Mouse (Mus musculus): ENCODE data around the gene Gm20498. TPM values are rescaled to one million over a fixed set of nuclear protein-coding genes. Genes with fewer than 3 reads are reported as not detected.

Gene Gm20498
- polyA plus RNA-seq (2012; rRNA removed): 8.2 and 19.4 TPM in 2 replicates

GRCm38 (mm10) chr12:81532316-81533028, at the start of gene Gm20498, which contains the start of gene Synj2bp:
Gm20498 (minus strand) TSS chr12:81532905.
Synj2bp (minus strand) TSS chr12:81532911.

GRCm38 (mm10) chr12:81568374-81568773, 35.7 kb upstream of the Gm20498 start, which contains the start of gene Adam21:
Adam21 (minus strand) TSS chr12:81568474.

GRCm38 (mm10) chr12:81484727-81485191, 47.9 kb downstream of the Gm20498 start, which contains the start of gene Cox16:
Cox16 (minus strand) TSS chr12:81485127.

GRCm38 (mm10) chr12:81421846-81422245, 110.9 kb downstream of the Gm20498 start, which contains the start of gene Adam4:
Adam4 (minus strand) TSS chr12:81421946.

GRCm38 (mm10) chr12:81379364-81379763, 153.3 kb downstream of the Gm20498 start, which contains the start of gene Gm4787:
Gm4787 (minus strand) TSS chr12:81379464.

GRCm38 (mm10) chr12:81332875-81333421, 199.8 kb downstream of the Gm20498 start, which contains the start of gene Slc8a3:
Slc8a3 (minus strand) TSS chr12:81333180.

Other genes with a start within 250 kb of the Gm20498 start
- 0.84 and 1.4 TPM in 2 replicates for gene Slc8a3, start 199.7 kb downstream of the Gm20498 start, polyA plus RNA-seq (2012; rRNA removed)
- gene Gm4787, start 153.4 kb downstream of the Gm20498 start, polyA plus RNA-seq (2012; rRNA removed): 0.13 and 0.24 TPM in 2 replicates
- gene Adam4, start 111.0 kb downstream of the Gm20498 start, polyA plus RNA-seq (2012; rRNA removed): 0.25 and 0.26 TPM in 2 replicates
- gene Cox16, start 47.8 kb downstream of the Gm20498 start, polyA plus RNA-seq (2012; rRNA removed): 73.2 and 107 TPM in 2 replicates
- gene Synj2bp, start within 50 bp of the Gm20498 start, polyA plus RNA-seq (2012; rRNA removed): 13.6 and 17.2 TPM in 2 replicates
- gene Adam21, start 35.6 kb upstream of the Gm20498 start, polyA plus RNA-seq (2012; rRNA removed): 0.03 TPM in 1 of 2 replicates, not detected in the other
- gene Med6, start 62.1 kb upstream of the Gm20498 start, polyA plus RNA-seq (2012; rRNA removed): 2.5 and 2.8 TPM in 2 replicates
- 0.84 and 1.1 TPM in 2 replicates for gene Ttc9, start 98.3 kb upstream of the Gm20498 start, polyA plus RNA-seq (2012; rRNA removed)
- 5.9 and 6.0 TPM in 2 replicates for gene Map3k9, start 248.3 kb upstream of the Gm20498 start, polyA plus RNA-seq (2012; rRNA removed)